Mouse (Mus musculus): ENCODE measurements at regions not wholly inside any gene's neighbourhood (a gene's known extent, or its start where the extent isn't known, plus 50 kb on each side); places are given as distances from the start of the nearest gene placed in this dataset.

- no peak for DNase-seq (ENCODE audit: low spot score in 2 of 2)
Measured at GRCm38 (mm10) chr13:91274131-91274530, 50.4 kb upstream of the Atg10 start.

GRCm38 (mm10) chr13:91274615-91275014 lies 50.8 kb upstream of the Atg10 start:
- no peak for DNase-seq (ENCODE audit: low spot score in 2 of 2)

- DNase-seq (ENCODE audit: low spot score in 2 of 2) = no peak
Measured at GRCm38 (mm10) chr13:91279487-91279886, 55.7 kb upstream of the Atg10 start.

- DNase-seq (ENCODE audit: low spot score in 2 of 2) = no peak
Measured at GRCm38 (mm10) chr13:91295552-91296170, 71.9 kb upstream of the Atg10 start.

- no peak for DNase-seq (ENCODE audit: low spot score in 2 of 2)
Measured at GRCm38 (mm10) chr13:91296521-91297160, 72.9 kb upstream of the Atg10 start.

- DNase-seq (ENCODE audit: low spot score in 2 of 2) = no peak
Measured at GRCm38 (mm10) chr13:91301849-91302248, 78.1 kb upstream of the Atg10 start.

- DNase-seq (ENCODE audit: low spot score in 2 of 2) = no peak
Measured at GRCm38 (mm10) chr13:91305697-91306405, 82.1 kb upstream of the Atg10 start.

GRCm38 (mm10) chr13:91306545-91306944 lies 82.8 kb upstream of the Atg10 start:
- no peak for DNase-seq (ENCODE audit: low spot score in 2 of 2)

GRCm38 (mm10) chr13:91312905-91313571 lies 89.3 kb upstream of the Atg10 start:
- no peak for DNase-seq (ENCODE audit: low spot score in 2 of 2)

GRCm38 (mm10) chr13:91322331-91322730 lies 98.6 kb upstream of the Atg10 start:
- no peak for DNase-seq (ENCODE audit: low spot score in 2 of 2)

GRCm38 (mm10) chr13:91326834-91327233 lies 103.1 kb upstream of the Atg10 start:
- no peak for DNase-seq (ENCODE audit: low spot score in 2 of 2)

GRCm38 (mm10) chr13:91334283-91334682 lies 110.5 kb upstream of the Atg10 start:
- no peak for DNase-seq (ENCODE audit: low spot score in 2 of 2)

GRCm38 (mm10) chr13:91344139-91344538 lies 115.9 kb upstream of the Ssbp2 start:
- no peak for DNase-seq (ENCODE audit: low spot score in 2 of 2)

- DNase-seq (ENCODE audit: low spot score in 2 of 2) = no peak
Measured at GRCm38 (mm10) chr13:91348489-91349083, 111.5 kb upstream of the Ssbp2 start.

GRCm38 (mm10) chr13:91352311-91352710 lies 107.8 kb upstream of the Ssbp2 start:
- DNase-seq (ENCODE audit: low spot score in 2 of 2) = no peak

GRCm38 (mm10) chr13:91356516-91356915 lies 103.6 kb upstream of the Ssbp2 start:
- no peak for DNase-seq (ENCODE audit: low spot score in 2 of 2)

GRCm38 (mm10) chr13:91360121-91360520 lies 100.0 kb upstream of the Ssbp2 start:
- no peak for DNase-seq (ENCODE audit: low spot score in 2 of 2)

GRCm38 (mm10) chr13:91365270-91365952 lies 94.7 kb upstream of the Ssbp2 start:
- no peak for DNase-seq (ENCODE audit: low spot score in 2 of 2)

GRCm38 (mm10) chr13:91366540-91366939 lies 93.5 kb upstream of the Ssbp2 start:
- no peak for DNase-seq (ENCODE audit: low spot score in 2 of 2)

- no peak for DNase-seq (ENCODE audit: low spot score in 2 of 2)
Measured at GRCm38 (mm10) chr13:91367896-91368556, 92.1 kb upstream of the Ssbp2 start.

GRCm38 (mm10) chr13:91368664-91369063 lies 91.4 kb upstream of the Ssbp2 start:
- no peak for DNase-seq (ENCODE audit: low spot score in 2 of 2)

Measured in natural killer cell, adult 2 months (primary cell).